Mouse (Mus musculus): Measurements from ENCODE around the gene Ifit2.
"Not testable (repeated sequence)": the region's sequence is repeated elsewhere in the genome, so short reads cannot be mapped to it uniquely, and the experiment has no call there.

Gene Ifit2

GRCm38 (mm10) chr19:34550205-34550533 lies 325 bp upstream of the Ifit2 start:
- no peak for DNase-seq

GRCm38 (mm10) chr19:34551981-34552380 lies 1.5 kb downstream of the Ifit2 start:
- DNase-seq: peak; percentile 62

DNA sequence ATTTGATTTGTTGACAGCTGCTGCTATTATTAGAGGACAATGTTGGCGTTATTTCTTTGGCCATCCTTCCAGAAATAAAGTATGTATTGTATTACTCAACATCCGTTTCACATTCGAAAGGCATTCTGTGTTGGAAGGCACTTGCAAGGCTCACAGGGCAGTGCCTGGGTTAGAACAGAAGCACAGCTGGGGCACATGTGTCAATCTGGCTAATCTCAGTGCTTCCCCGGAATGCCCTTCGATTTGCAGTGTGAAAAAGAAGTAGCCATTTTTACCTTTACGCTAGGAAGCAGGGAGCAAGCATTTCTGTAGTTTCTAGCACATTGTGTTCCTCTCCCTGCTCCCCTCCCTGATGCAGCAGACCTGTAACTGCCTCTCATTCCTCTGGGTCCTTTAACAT lies 2.5 kb downstream of the Ifit2 start:
- peak; percentile 31 for DNase-seq

- no peak for DNase-seq
Observed at GRCm38 (mm10) chr19:34553522-34553921, 3.0 kb downstream of the Ifit2 start.

- no peak for DNase-seq
Observed at GRCm38 (mm10) chr19:34554061-34554460, 3.6 kb downstream of the Ifit2 start.

GRCm38 (mm10) chr19:34556621-34557020 lies 6.1 kb downstream of the Ifit2 start:
- DNase-seq: peak; percentile 41

DNA sequence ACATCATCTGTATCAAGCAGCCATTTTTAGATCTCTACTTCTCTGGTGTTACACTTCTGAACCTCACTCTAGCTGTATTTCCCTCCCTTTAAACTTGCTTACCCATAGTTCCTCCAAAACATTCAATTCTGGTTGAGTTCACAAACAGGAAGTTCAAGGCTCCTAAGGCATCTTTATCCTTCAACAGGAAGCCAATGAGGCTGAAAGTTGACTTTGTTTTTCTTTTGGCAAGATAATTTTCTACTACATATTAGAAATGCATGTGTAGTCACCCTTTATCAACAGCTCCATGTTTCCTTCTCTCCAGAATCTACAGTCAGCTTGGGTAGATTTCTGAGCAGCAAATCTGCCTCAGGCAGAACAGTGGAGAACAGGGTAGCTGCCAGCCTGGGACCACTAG lies 12.1 kb downstream of the Ifit2 start:
- DNase-seq: no peak

DNA sequence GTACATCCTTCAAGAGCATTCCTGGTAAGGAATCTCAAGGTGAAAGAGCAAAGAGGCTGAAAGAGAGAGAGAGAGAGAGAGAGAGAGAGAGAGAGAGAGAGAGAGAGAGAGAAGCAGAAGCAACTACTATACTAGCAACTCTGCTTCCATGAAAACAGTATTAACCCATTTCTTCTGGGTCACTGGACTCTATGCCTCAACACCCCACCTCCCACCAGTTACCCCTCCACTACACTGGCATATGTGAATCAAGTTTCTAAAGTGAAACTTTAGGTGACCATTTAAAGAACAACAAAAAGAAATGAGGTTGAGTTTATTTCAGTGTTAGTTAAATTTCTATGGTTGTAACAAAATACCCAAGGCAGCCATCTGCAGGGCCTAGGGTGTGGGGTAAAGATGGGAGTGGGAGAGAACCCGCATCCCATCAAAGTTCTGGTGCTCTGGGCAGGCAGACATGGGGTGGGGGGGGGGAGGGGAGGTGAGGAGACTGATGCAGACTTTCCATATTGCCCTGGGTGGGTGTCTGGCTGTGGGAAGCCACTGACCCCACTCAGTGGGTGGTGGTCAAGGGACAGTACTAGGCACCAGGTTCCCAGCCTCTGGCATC lies 15.8 kb downstream of the Ifit2 start:
- DNase-seq: no peak

GRCm38 (mm10) chr19:34568988-34569895 lies 18.7 kb downstream of the Ifit2 start:
- DNase-seq: peak; percentile 38

- DNase-seq: no peak
Observed at GRCm38 (mm10) chr19:34569896-34570476, 19.5 kb downstream of the Ifit2 start.

DNA sequence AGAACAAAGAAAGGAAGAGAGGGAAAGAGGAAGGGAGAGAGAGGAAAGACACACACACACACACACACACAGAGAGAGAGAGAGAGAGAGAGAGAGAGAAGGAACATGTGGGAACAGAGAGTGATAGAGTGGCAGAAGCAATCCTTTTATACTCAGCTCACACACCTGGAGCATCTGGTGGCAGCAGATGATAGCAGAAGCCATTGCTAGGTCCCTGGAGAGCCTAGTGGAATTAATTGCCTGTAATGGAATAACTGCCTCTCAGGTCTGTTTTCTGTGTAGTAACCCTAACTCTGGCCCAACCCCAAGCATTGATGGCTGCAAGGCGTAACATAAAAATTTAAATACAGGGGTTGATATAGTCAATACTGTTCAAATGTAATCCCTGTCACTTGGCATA lies 20.6 kb downstream of the Ifit2 start:
- DNase-seq: no peak

DNA sequence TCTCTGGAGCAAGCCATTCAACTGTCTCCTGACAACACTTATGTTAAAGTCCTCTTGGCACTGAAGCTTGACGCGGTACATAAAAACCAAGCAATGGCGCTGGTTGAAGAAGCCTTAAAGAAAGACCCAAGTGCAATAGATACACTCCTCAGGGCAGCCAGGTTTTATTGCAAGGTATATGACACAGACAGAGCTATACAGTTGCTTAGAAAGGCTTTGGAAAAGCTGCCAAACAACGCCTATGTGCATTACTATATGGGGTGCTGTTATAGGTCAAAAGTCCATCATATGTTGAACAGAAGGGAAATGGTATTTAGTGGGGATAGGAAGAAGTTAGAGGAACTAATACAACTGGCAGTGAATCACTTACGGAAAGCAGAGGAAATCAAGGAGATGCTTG lies 23.2 kb downstream of the Ifit2 start:
- DNase-seq: no peak

GRCm38 (mm10) chr19:34577121-34577520 lies 26.6 kb downstream of the Ifit2 start:
- DNase-seq: peak; percentile 42

DNA sequence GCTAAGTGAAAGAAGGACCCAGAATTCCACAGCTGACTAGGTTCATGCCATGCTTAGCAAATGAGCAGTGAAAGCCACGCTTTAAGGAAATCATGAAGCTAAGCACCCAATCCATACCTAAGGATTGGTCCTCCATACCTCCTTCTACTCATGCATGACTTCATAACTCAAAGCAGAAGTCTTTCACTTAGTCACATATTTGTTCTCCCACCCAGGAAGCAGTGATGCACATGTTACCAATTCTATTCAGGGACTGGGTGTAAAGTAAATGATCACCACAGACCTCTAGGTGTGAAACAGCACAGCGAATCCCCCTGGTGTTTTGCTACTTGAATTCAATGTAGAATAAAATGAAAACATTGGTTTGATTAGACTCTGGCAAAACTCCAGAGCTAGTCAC lies 32.2 kb downstream of the Ifit2 start:
- DNase-seq: not testable (repeated sequence)

DNA sequence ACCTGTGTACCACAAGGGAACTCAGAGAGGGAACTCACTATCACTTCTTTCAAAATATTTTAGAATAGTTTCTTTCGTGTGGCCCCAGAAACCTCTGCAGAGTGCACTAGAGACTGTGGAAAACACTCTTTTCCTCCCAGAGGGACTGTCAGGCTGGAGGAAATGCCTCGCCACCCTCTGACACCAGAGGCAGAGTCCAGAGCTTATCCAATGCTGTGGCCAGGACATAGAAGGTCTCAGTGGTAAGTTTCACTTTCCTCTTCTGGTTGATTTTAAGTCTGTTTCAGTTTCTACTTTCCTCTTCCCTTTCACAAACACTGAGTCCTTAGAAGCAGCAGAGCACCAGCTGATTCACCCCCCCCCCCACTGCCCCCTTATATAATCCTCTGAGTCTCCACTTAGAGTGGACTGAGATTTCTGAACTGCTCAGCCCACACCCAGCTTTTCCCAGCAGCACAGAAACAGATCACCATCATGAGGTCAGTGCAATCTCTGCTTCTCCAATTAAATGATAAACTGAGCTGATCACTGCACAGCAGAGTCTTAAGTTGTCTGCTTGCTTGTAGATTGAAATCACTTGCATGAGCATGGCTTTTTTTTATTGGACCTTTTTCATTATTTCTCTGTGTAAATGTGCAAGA lies 32.8 kb downstream of the Ifit2 start, which contains the start of gene Ifit3:
Gene Ifit3 (plus strand): TSS at position 406 of the 641 bp plus-strand sequence.
- DNase-seq: peak; percentile 44

DNA sequence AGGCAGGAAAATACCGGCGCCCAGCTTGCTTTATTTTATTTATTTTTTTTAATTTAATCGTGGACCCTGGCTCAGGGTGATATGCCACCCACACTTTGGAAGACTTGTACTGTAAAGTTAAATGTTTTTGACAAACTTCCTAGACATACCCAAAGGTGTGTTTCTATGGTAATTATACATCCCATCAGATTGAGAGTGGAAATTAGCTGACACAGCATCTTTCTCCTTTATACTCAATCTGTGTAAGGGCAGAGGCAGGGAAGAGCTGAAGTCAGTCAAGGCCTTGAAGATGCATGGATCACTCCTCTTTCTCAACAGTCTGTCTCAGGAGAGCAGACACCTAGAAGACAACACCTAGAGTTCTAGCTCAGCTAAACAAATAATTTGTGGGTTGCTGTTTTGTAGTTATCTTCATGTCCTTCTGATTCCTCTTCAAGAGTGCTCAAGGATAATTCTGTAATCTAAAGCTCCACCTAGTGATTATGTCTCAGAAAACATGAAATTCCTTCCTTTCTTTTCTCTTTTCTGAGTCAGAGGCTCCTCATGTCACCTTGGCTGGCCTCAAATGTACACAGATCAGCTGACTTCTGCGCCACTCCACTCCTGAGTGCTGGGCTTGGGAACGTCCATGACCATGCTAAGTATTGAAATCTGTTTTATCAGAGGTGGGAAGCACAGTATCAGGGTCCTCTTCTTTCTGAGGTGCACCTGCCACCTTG lies 35.4 kb downstream of the Ifit2 start:
- not testable (repeated sequence) for DNase-seq

DNA sequence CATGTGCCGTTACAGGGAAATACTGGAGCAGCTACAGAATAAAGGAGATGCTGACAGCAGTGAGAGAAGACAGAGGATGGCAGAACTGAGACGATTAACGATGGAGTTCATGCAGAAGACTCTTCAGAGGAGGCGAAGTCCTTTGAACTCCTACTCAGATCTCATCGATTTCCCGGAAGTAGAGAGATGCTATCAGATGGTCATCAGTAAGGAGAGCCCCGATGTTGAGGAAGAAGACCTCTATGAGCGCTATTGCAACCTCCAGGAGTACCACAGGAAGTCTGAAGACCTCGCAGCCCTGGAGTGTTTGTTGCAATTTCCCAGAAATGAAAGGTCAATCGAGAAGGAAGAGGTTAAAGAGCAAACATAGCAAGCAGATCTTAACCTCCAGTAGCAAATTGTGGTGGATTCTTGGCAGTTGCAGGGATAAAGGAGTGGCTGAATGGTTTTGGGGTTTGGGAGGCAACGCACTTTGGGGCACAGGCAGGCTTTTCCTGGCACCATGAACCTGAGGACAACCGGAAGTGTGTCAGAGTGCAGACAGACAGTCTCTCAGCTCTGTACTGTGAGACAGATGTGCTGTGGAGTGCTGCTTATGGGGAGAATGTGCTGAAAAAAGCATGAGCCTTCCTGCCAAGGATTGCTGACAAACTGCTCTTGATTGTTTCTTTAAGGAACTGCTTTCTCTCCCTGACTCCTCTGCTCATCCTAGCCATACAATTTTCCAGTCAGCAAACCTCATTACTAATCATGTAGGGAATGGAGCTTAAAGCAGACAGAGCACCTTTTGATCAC lies 37.6 kb downstream of the Ifit2 start:
- not testable (repeated sequence) for DNase-seq

- no peak for DNase-seq
Observed at GRCm38 (mm10) chr19:34588959-34589358, 38.5 kb downstream of the Ifit2 start.

GRCm38 (mm10) chr19:34593456-34593855 lies 43.0 kb downstream of the Ifit2 start:
- no peak for DNase-seq

GRCm38 (mm10) chr19:34594523-34594922 lies 44.0 kb downstream of the Ifit2 start:
- DNase-seq: not testable (repeated sequence)

GRCm38 (mm10) chr19:34596811-34597210 lies 46.3 kb downstream of the Ifit2 start:
- DNase-seq: no peak

GRCm38 (mm10) chr19:34598341-34598740 lies 47.8 kb downstream of the Ifit2 start:
- DNase-seq: peak; percentile 68
